Mouse (Mus musculus): ENCODE measurements around the gene Zfand3. TPM values are rescaled to one million over a fixed set of nuclear protein-coding genes. Genes with fewer than 3 reads are reported as not detected.

Zfand3 gene
- polyA plus RNA-seq, 1 experiment from 2014 or later: 49.9 TPM

DNA sequence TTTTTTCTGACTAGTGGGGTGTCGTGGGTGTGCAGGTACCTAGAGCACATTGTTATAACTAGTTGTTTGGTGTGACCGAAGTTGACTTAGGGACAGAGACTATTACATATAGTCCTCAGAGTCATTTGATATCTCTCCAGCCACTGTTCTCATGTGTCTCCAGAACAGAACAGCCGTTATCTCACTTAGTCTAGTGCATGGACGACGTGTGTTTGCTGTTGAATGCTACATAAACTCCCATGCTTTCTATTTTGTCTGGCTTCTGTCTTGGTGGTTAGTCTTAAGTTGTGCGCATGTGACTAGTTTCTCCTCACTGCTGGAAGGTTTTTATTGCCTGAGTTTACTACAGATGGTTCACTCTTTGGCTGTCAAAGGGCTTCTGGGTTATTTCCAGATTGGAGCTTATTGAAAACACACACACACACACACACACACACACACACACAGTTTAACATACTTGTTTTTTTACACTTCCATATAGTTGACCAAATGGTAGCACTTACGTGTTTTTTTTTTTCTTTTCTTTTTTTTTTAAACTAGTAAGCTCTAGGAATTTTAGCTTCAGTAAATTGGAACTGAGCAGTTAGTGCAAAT, 25.2 kb downstream of the Zfand3 start:
- Histone ChIP-seq H3K4me2 (ENCODE audit: low read length) (no peak overlapping the region), H3K27me3 (ENCODE audit: control insufficient read depth, insufficient read depth, low read length) (no peaks in the 10 kb centered on the region), H3K36me3 (ENCODE audit: control insufficient read depth, insufficient read depth, low read length) (no peaks in the 10 kb centered on the region), H3K4me1 (ENCODE audit: control insufficient read depth, insufficient read depth, low read length) (peaks cover 32% of the 10 kb centered on the region), H3K27ac (replicated peaks; ENCODE audit: low read depth, low read length) (no peak overlapping the region), H3K9ac (replicated peaks; ENCODE audit: low read length) (no peak overlapping the region), H3K9me3 (ENCODE audit: control insufficient read depth, low read length) (no peaks in the 10 kb centered on the region), H3K4me3 (replicated peaks; ENCODE audit: low read depth, low read length) (no peak overlapping the region)
- 96% methylated on average over 7 of the region's 7 CpGs for WGBS
- DNase-seq (no peak), ATAC-seq (ENCODE audit: low FRiP score, low TSS enrichment) (no peak)

DNA sequence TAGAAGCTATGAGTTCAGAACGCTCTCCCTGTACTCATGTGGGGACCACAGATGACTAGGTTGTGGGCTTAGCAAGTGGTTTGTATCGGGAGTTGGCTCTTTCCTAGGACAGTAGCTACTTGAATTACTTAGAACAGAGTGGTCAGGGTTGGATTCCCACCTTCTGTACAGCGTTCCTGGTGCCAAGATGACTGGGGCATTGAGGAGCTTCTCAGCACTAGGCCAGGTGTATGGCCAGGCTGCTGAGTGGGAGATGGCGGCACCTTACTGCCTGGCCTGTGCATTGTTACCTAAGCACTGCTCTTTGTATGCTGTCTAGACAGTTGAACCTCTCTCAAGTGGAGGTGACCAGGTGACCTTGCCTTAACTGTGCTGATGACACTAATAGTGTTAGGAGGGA, 28.3 kb downstream of the Zfand3 start:
- Histone ChIP-seq H3K27me3 (ENCODE audit: control insufficient read depth, insufficient read depth, low read length) (no peaks in the 10 kb centered on the region), H3K4me1 (ENCODE audit: control insufficient read depth, insufficient read depth, low read length) (peaks cover 10% of the 10 kb centered on the region), H3K27ac (replicated peaks; ENCODE audit: low read depth, low read length) (no peak overlapping the region), H3K4me3 (replicated peaks; ENCODE audit: low read depth, low read length) (no peak overlapping the region), H3K9me3 (ENCODE audit: control insufficient read depth, low read length) (no peaks in the 10 kb centered on the region), H3K4me2 (ENCODE audit: low read length) (no peak overlapping the region), H3K9ac (replicated peaks; ENCODE audit: low read length) (no peak overlapping the region), H3K36me3 (ENCODE audit: control insufficient read depth, insufficient read depth, low read length) (no peaks in the 10 kb centered on the region)
- DNase-seq (no peak), ATAC-seq (ENCODE audit: low FRiP score, low TSS enrichment) (no peak)
- WGBS: 93% methylated on average over 4 of the region's 4 CpGs

DNA sequence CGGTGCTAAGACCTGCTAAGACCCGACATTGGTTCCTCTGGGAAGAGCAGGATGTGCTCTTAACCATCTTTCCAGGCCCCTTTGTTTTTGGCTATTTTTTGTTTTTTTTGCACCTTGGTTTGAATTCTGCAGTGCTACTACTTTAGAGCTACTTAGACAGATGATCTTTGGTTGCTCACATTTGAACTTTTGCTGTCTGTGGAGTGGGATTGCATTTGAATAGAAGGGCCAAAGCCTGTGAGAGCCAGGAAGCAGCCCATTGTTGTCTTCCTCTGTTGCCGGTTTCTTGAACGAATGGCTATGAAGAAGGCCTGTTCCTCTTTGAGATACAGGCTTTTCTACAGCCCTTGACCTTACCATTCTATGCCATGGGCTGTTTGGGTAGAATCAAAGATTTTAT, 29.5 kb downstream of the Zfand3 start:
- H3K9ac ChIP-seq (replicated peaks; ENCODE audit: low read length): no peak overlapping the region
- H3K4me1 ChIP-seq (ENCODE audit: control insufficient read depth, insufficient read depth, low read length): no peaks in the 10 kb centered on the region
- no peak for DNase-seq
- no peaks in the 10 kb centered on the region for H3K27me3 ChIP-seq (ENCODE audit: control insufficient read depth, insufficient read depth, low read length)
- ATAC-seq (ENCODE audit: low FRiP score, low TSS enrichment): no peak
- H3K4me3 ChIP-seq (replicated peaks; ENCODE audit: low read depth, low read length): no peak overlapping the region
- WGBS: 73% methylated on average over 4 of the region's 4 CpGs
- H3K27ac ChIP-seq (replicated peaks; ENCODE audit: low read depth, low read length): no peak overlapping the region
- no peak overlapping the region for H3K4me2 ChIP-seq (ENCODE audit: low read length)
- no peaks in the 10 kb centered on the region for H3K36me3 ChIP-seq (ENCODE audit: control insufficient read depth, insufficient read depth, low read length)
- H3K9me3 ChIP-seq (ENCODE audit: control insufficient read depth, low read length): no peaks in the 10 kb centered on the region

DNA sequence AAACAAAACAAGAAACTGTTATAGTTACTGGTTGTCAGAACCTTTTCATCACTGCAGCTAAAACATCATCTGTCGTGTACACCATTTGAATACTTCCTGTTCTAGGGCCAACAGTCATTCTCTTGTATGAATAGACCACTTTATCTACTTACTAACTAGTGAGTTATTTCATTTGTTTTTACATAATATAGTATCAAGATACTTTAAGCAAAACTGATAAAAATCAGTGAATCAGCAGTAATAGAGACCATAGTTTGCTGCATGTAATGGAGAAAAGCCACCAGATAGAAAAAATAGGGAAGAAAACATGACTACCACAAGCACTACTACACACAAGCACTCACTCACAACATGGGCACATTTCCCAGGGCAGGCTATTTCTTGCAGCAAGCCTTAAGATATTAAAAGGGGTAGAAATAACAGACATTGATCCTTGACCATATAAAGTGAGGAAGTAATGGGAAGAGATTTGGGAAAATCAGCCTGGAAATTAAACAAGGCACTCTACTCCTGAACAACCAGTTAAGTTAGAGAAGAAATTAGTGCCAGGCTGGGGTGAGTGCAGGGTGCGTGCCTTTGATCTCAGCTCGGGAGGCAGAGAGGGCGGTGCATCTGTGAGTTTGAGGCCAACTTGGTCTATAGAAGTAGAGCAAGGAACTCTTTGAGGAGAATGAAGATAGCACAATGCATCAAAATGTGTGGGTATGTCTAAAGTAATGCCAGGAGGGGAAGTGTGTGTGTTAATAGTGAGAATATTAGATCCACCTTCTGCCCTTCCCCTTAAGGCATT, 30.9 kb downstream of the Zfand3 start:
- Histone ChIP-seq H3K9ac (replicated peaks; ENCODE audit: low read length) (no peak overlapping the region), H3K36me3 (ENCODE audit: control insufficient read depth, insufficient read depth, low read length) (no peaks in the 10 kb centered on the region), H3K27me3 (ENCODE audit: control insufficient read depth, insufficient read depth, low read length) (no peaks in the 10 kb centered on the region), H3K4me1 (ENCODE audit: control insufficient read depth, insufficient read depth, low read length) (no peaks in the 10 kb centered on the region), H3K9me3 (ENCODE audit: control insufficient read depth, low read length) (no peaks in the 10 kb centered on the region), H3K4me3 (replicated peaks; ENCODE audit: low read depth, low read length) (no peak overlapping the region), H3K4me2 (ENCODE audit: low read length) (no peak overlapping the region), H3K27ac (replicated peaks; ENCODE audit: low read depth, low read length) (no peak overlapping the region)
- ATAC-seq (ENCODE audit: low FRiP score, low TSS enrichment) (no peak), DNase-seq (no peak)
- 72% methylated on average over 4 of the region's 4 CpGs for WGBS

DNA sequence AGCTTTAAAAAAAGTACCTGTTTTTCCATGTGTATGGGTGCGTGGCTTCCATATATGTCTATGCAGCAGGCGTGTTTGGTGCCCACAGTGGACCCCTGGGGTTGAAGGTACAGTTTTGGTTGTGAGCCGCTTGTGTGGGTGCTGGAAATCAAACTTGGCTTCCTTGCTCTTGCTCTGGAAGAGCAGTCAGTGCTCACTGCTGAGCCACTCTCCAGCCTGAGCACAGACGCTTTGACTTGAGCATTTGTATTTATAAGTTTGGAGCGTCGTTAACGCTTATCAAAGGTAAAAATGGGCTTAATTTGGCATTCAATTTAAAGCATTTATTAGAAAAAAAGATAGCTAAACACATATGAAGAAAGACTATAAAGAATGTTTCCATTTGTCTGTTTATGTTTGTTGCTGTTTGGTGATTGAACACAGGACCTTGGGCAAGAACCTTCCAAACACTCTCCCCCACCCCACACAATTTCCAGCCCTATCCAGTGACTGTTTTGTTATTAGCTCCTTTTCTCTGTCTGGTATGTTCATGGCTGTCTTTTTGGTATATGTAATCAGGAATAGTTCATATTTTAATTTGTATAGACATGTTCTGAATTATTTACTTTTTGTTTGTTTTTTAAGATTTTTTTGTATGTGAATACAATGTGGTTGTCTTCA, 38.8 kb downstream of the Zfand3 start:
- H3K9ac ChIP-seq (replicated peaks; ENCODE audit: low read length): no peak overlapping the region
- WGBS: 91% methylated on average over 7 of the region's 7 CpGs
- H3K4me2 ChIP-seq (ENCODE audit: low read length): no peak overlapping the region
- no peak overlapping the region for H3K4me3 ChIP-seq (replicated peaks; ENCODE audit: low read depth, low read length)
- DNase-seq: no peak
- ATAC-seq (ENCODE audit: low FRiP score, low TSS enrichment): no peak
- no peak overlapping the region for H3K27ac ChIP-seq (replicated peaks; ENCODE audit: low read depth, low read length)
- H3K36me3 ChIP-seq (ENCODE audit: control insufficient read depth, insufficient read depth, low read length): no peaks in the 10 kb centered on the region
- H3K27me3 ChIP-seq (ENCODE audit: control insufficient read depth, insufficient read depth, low read length): no peaks in the 10 kb centered on the region
- no peaks in the 10 kb centered on the region for H3K9me3 ChIP-seq (ENCODE audit: control insufficient read depth, low read length)
- H3K4me1 ChIP-seq (ENCODE audit: control insufficient read depth, insufficient read depth, low read length): peaks cover 8% of the 10 kb centered on the region; the same call in 1 of the 2 replicates

DNA sequence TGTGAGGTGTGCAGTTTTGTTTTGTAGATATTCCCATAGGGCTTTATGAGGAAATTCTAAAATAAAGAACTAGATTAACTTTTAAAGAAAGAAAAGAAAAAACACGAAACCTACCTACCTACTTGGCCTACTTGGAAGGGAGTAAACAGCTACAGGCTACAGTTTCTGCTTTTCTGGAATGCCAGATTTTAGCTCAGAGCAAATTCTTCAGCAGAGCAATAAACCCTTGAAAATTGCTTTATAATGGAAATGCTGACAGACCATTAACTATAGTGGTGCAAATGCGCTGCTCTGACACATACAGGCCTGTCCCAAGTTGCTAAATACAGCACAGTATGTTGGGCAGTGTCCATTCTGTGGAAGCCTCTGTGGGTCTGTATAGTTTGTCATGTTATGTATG, 40.6 kb downstream of the Zfand3 start:
- WGBS: 64% methylated on average over 2 of the region's 2 CpGs
- DNase-seq: no peak
- Histone ChIP-seq H3K4me2 (ENCODE audit: low read length) (no peak overlapping the region), H3K4me3 (replicated peaks; ENCODE audit: low read depth, low read length) (no peak overlapping the region), H3K36me3 (ENCODE audit: control insufficient read depth, insufficient read depth, low read length) (no peaks in the 10 kb centered on the region), H3K9me3 (ENCODE audit: control insufficient read depth, low read length) (no peaks in the 10 kb centered on the region), H3K27ac (replicated peaks; ENCODE audit: low read depth, low read length) (0 out of 2 replicates have a peak overlapping the region, but pooled peaks have one; percentile 5), H3K4me1 (ENCODE audit: control insufficient read depth, insufficient read depth, low read length) (peaks cover 8% of the 10 kb centered on the region; the same call in 1 of the 2 replicates), H3K9ac (replicated peaks; ENCODE audit: low read length) (no peak overlapping the region), H3K27me3 (ENCODE audit: control insufficient read depth, insufficient read depth, low read length) (no peaks in the 10 kb centered on the region)
- no peak for ATAC-seq (ENCODE audit: low FRiP score, low TSS enrichment)

DNA sequence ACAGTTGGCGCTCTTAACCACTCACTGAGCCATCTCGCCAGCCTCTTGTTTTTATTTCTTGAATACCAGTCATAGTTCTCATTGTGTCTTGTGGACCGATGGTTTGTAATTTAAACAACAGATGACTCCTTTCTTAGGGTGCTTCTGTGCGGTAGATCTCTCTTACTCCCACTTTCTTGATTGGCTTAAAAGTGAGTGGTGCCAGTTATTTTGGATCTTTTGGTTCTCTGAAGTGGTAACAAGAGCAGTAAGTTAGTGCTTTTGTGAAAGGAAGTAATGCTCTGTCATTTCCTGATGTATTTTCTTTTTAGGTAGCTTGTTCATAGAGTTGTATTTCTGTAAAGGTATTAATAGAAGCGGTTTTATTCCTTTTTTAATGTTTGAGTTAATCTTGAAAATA, 42.1 kb downstream of the Zfand3 start:
- peaks cover 8% of the 10 kb centered on the region; the same call in 1 of the 2 replicates for H3K4me1 ChIP-seq (ENCODE audit: control insufficient read depth, insufficient read depth, low read length)
- H3K27ac ChIP-seq (replicated peaks; ENCODE audit: low read depth, low read length): no peak overlapping the region
- no peaks in the 10 kb centered on the region for H3K9me3 ChIP-seq (ENCODE audit: control insufficient read depth, low read length)
- H3K4me3 ChIP-seq (replicated peaks; ENCODE audit: low read depth, low read length): no peak overlapping the region
- H3K27me3 ChIP-seq (ENCODE audit: control insufficient read depth, insufficient read depth, low read length): no peaks in the 10 kb centered on the region
- ATAC-seq (ENCODE audit: low FRiP score, low TSS enrichment): no peak
- no peaks in the 10 kb centered on the region for H3K36me3 ChIP-seq (ENCODE audit: control insufficient read depth, insufficient read depth, low read length)
- no peak overlapping the region for H3K9ac ChIP-seq (replicated peaks; ENCODE audit: low read length)
- no peak for DNase-seq
- no peak overlapping the region for H3K4me2 ChIP-seq (ENCODE audit: low read length)
- 95% methylated on average over 5 of the region's 5 CpGs for WGBS

DNA sequence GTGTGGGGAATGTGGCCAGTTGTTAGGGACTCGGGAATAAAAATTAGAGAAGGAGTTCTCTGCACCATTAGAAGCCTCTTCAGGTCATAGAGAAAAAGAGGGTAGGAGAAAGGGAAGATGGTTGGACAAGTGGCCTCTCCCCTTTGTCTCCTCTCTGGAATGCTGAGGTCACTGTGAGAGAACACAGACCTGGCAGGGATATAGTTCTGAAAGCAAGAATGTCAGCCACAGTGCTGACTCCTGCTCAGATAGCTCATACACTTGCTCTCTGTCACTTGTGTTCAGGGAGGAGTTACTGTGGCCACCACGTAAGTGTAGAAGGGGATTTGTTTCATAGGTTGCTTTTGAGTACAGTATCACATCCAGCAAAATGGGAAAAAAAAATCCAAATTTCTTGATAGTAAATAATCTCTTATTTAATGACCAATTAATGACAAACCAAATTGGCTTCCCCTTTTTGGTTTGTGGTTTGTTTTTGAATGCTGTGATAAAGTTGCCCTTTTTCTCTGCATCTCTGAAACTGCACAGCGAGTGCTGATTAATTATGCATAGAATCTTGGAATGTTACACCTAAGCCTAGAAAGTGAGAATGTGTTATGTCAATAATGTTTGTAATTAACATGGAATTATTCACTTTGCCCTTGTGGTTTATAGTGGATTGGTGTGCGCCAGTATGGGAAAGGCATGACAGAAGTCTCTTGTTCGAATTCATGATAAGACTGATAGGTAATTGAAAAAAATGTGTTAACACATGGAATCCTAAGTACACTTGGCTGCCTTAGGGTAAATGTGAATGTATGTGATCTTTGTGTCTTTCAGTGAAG, 47.2 kb downstream of the Zfand3 start:
- no peak for ATAC-seq (ENCODE audit: low FRiP score, low TSS enrichment)

More for the DNA sequence above, 47.2 kb downstream of the Zfand3 start:
- DNase-seq: no peak
- H3K27ac ChIP-seq (replicated peaks; ENCODE audit: low read depth, low read length): peak overlapping the region; percentile 61; the same call in 1 of the 2 replicates
- H3K4me1 ChIP-seq (ENCODE audit: control insufficient read depth, insufficient read depth, low read length): no peaks in the 10 kb centered on the region
- H3K27me3 ChIP-seq (ENCODE audit: control insufficient read depth, insufficient read depth, low read length): no peaks in the 10 kb centered on the region
- no peaks in the 10 kb centered on the region for H3K36me3 ChIP-seq (ENCODE audit: control insufficient read depth, insufficient read depth, low read length)
- 81% methylated on average over 5 of the region's 5 CpGs for WGBS
- H3K4me2 ChIP-seq (ENCODE audit: low read length): no peak overlapping the region
- no peak overlapping the region for H3K9ac ChIP-seq (replicated peaks; ENCODE audit: low read length)
- no peaks in the 10 kb centered on the region for H3K9me3 ChIP-seq (ENCODE audit: control insufficient read depth, low read length)
- no peak overlapping the region for H3K4me3 ChIP-seq (replicated peaks; ENCODE audit: low read depth, low read length)

Measured in midbrain, embryonic 14.5 days (tissue).